Mouse (Mus musculus) embryo, embryonic 9.5 days (tissue): ENCODE results near the gene Sult2b1.

ENCODE experiments used
- DNase-seq: peaks from one replicate; pipeline ENCODE4 v3.0.0-alpha.2; 2017; ENCODE audit errors: extremely low spot score

Gene Sult2b1

GRCm38 (mm10) chr7:45695098-45695497 lies 89.4 kb downstream of the Sult2b1 start:
- DNase-seq = no peak

- no peak for DNase-seq
These were observed 90.4 kb downstream of the Sult2b1 start, which contains the start of gene Sec1 for GRCm38 (mm10) chr7:45693921-45694591. Gene Sec1 (minus strand): TSS chr7:45694402.

GRCm38 (mm10) chr7:45692364-45692763 lies 92.1 kb downstream of the Sult2b1 start:
- no peak for DNase-seq

- DNase-seq = no peak
These were observed 94.7 kb downstream of the Sult2b1 start for GRCm38 (mm10) chr7:45689800-45690199.

GRCm38 (mm10) chr7:45689099-45689498 lies 95.4 kb downstream of the Sult2b1 start:
- no peak for DNase-seq

GRCm38 (mm10) chr7:45686841-45687240 lies 97.6 kb downstream of the Sult2b1 start:
- no peak for DNase-seq

GRCm38 (mm10) chr7:45685811-45686210 lies 98.7 kb downstream of the Sult2b1 start:
- DNase-seq = no peak

- DNase-seq = no peak
These were observed 100.9 kb downstream of the Sult2b1 start, which contains the start of gene Ntn5 for GRCm38 (mm10) chr7:45683396-45684050. Gene Ntn5 (plus strand): TSS chr7:45684022.

- DNase-seq = peak; percentile 89
These were observed 102.0 kb downstream of the Sult2b1 start for GRCm38 (mm10) chr7:45682144-45683126.

GRCm38 (mm10) chr7:45681046-45681736 lies 103.3 kb downstream of the Sult2b1 start:
- no peak for DNase-seq
